Mouse (Mus musculus): ENCODE measurements at regions not wholly inside any gene's neighbourhood (a gene's known extent, or its start where the extent isn't known, plus 50 kb on each side); places are given as distances from the start of the nearest gene placed in this dataset.

DNA sequence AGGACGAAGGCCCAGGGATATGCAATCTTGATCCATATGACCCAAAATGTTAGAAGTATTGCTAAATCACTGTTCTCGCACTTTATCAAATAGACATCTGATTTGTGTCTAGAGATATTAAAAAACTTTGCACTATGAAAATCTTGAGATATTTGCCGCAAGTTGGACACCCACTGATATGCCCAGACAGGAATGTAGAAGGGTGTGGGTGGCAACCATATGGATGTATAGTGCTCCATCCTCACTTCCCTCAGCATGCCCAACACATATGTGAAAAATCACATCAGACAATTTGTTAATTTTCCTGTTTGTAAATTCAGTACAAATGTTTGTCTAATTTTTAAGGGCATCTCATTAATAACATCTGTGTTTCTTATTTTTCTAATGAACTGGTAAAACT is 874.1 kb upstream of the Sel1l start:
- no peaks in the 10 kb centered on the region for H3K4me1 ChIP-seq (replicated peaks; ENCODE audit: control insufficient read depth, insufficient read depth, low read length)
- H3K4me3 ChIP-seq (ENCODE audit: low read depth, low read length): no peak overlapping the region
- no peaks in the 10 kb centered on the region for H3K9me3 ChIP-seq (ENCODE audit: control insufficient read depth, low read length)
- no peak overlapping the region for H3K4me2 ChIP-seq (ENCODE audit: low read depth, low read length, severe bottlenecking)
- H3K27ac ChIP-seq (ENCODE audit: low read depth, low read length): no peak overlapping the region
- ATAC-seq (replicated peaks; ENCODE audit: low FRiP score): no peak
- H3K36me3 ChIP-seq (ENCODE audit: control insufficient read depth, insufficient read depth, low read length): no peaks in the 10 kb centered on the region
- WGBS: 91% methylated on average over 3 of the region's 3 CpGs
- no peak for DNase-seq (ENCODE audit: low spot score)
- no peaks in the 10 kb centered on the region for H3K27me3 ChIP-seq (ENCODE audit: control insufficient read depth, insufficient read depth, low read length)
- H3K9ac ChIP-seq (ENCODE audit: low read length): no peak overlapping the region

DNA sequence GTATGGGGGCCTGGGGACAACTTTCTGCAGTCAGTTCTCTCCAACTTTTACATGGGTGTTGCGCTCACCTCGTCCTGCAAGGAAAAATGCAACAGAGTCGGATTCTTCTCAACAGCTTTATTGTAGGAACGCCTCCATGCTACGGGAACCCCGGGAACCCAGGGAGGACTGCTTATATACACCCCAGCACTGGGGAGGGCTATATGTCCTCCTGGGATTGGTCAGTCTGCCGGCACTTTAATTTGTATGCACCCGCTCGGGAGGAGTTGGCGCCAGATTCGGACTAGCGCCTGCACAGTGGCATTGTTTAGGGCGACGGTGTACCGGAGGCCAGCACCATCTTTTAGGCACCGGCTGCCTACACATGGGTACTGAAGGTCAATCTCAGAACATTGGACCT is 864.5 kb upstream of the Sel1l start:
- Histone ChIP-seq H3K4me3 (ENCODE audit: low read depth, low read length) (no peak overlapping the region), H3K9me3 (ENCODE audit: control insufficient read depth, low read length) (no peaks in the 10 kb centered on the region), H3K9ac (ENCODE audit: low read length) (no peak overlapping the region), H3K36me3 (ENCODE audit: control insufficient read depth, insufficient read depth, low read length) (no peaks in the 10 kb centered on the region), H3K27me3 (ENCODE audit: control insufficient read depth, insufficient read depth, low read length) (no peaks in the 10 kb centered on the region), H3K27ac (ENCODE audit: low read depth, low read length) (no peak overlapping the region), H3K4me2 (ENCODE audit: low read depth, low read length, severe bottlenecking) (no peak overlapping the region), H3K4me1 (replicated peaks; ENCODE audit: control insufficient read depth, insufficient read depth, low read length) (no peaks in the 10 kb centered on the region)
- DNase-seq (ENCODE audit: low spot score) (no peak), ATAC-seq (replicated peaks; ENCODE audit: low FRiP score) (no peak)
- 92% methylated on average over 16 of the region's 16 CpGs for WGBS

DNA sequence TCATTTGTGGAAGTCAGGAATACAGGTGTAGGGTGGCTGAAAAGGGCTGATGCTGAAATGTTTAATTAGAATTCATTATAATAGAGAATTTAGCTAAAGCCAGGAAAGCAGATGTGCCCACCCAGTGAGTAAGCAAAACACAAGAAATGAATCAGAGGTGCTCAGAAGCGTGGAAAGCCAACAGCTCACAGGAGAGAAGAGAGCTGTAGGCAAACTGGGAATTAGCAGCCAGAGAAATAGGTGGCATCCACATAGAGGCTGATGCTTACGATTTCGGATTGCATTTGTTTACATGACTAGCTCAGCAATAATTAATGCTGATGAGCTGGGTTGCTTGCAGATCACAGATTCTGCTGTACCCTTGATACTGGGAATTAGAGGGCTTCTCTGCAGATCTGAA is 859.5 kb upstream of the Sel1l start:
- Histone ChIP-seq H3K36me3 (ENCODE audit: control insufficient read depth, insufficient read depth, low read length) (no peaks in the 10 kb centered on the region), H3K4me1 (replicated peaks; ENCODE audit: control insufficient read depth, insufficient read depth, low read length) (no peaks in the 10 kb centered on the region), H3K9ac (ENCODE audit: low read length) (no peak overlapping the region), H3K9me3 (ENCODE audit: control insufficient read depth, low read length) (no peaks in the 10 kb centered on the region), H3K27me3 (ENCODE audit: control insufficient read depth, insufficient read depth, low read length) (no peaks in the 10 kb centered on the region), H3K4me3 (ENCODE audit: low read depth, low read length) (no peak overlapping the region), H3K27ac (ENCODE audit: low read depth, low read length) (no peak overlapping the region), H3K4me2 (ENCODE audit: low read depth, low read length, severe bottlenecking) (no peak overlapping the region)
- DNase-seq (ENCODE audit: low spot score) (no peak), ATAC-seq (replicated peaks; ENCODE audit: low FRiP score) (no peak)
- WGBS: 55% methylated on average over 3 of the region's 3 CpGs

DNA sequence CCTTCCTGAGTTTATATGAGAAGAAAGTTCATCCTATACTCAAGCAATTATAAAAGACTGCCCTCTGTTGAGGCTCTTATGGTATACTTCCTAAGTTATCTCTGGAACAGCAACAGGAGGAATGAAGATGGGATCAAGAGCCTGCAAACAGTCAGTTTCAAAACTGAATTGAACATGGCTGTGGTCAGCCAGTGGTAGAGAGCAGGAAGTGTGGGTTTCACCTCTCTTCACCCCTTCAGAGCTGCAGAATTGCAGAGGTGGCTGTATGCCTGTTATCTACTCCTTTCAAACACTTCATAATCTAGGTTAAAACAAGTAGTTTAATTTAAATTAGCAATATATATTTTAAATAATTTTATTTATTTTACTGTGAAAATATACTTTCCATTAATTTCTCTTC is 854.8 kb upstream of the Sel1l start:
- H3K27me3 ChIP-seq (ENCODE audit: control insufficient read depth, insufficient read depth, low read length): no peaks in the 10 kb centered on the region
- no peak overlapping the region for H3K27ac ChIP-seq (ENCODE audit: low read depth, low read length)
- H3K4me2 ChIP-seq (ENCODE audit: low read depth, low read length, severe bottlenecking): no peak overlapping the region
- H3K4me3 ChIP-seq (ENCODE audit: low read depth, low read length): no peak overlapping the region
- H3K4me1 ChIP-seq (replicated peaks; ENCODE audit: control insufficient read depth, insufficient read depth, low read length): no peaks in the 10 kb centered on the region
- H3K9me3 ChIP-seq (ENCODE audit: control insufficient read depth, low read length): no peaks in the 10 kb centered on the region
- no peaks in the 10 kb centered on the region for H3K36me3 ChIP-seq (ENCODE audit: control insufficient read depth, insufficient read depth, low read length)
- no peak for DNase-seq (ENCODE audit: low spot score)
- no peak for ATAC-seq (replicated peaks; ENCODE audit: low FRiP score)
- no peak overlapping the region for H3K9ac ChIP-seq (ENCODE audit: low read length)

DNA sequence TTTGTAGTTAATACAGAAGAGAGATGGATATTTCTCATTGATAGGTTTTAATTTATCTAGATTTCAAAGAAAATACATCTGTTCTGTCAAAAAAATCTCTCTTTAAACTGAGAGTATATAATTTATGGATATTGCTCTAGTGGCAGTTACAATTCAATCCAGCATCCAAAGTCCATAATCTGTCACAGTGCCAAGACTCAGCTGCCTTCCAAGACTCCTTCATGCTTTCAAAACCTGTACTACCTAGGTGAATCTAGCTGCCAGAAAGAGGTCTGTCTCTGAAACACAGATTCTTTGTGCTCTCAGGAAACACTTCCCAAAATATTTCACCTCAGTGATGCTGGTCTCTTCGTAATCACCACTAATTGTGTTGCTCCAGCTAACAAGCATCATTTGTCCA is 844.0 kb upstream of the Sel1l start:
- DNase-seq (ENCODE audit: low spot score): no peak
- no peaks in the 10 kb centered on the region for H3K27me3 ChIP-seq (ENCODE audit: control insufficient read depth, insufficient read depth, low read length)
- H3K4me3 ChIP-seq (ENCODE audit: low read depth, low read length): no peak overlapping the region
- H3K4me1 ChIP-seq (replicated peaks; ENCODE audit: control insufficient read depth, insufficient read depth, low read length): no peaks in the 10 kb centered on the region
- H3K9me3 ChIP-seq (ENCODE audit: control insufficient read depth, low read length): no peaks in the 10 kb centered on the region
- H3K9ac ChIP-seq (ENCODE audit: low read length): no peak overlapping the region
- H3K27ac ChIP-seq (ENCODE audit: low read depth, low read length): no peak overlapping the region
- 88% methylated on average over 1 of the region's 1 CpGs for WGBS
- H3K36me3 ChIP-seq (ENCODE audit: control insufficient read depth, insufficient read depth, low read length): no peaks in the 10 kb centered on the region
- no peak overlapping the region for H3K4me2 ChIP-seq (ENCODE audit: low read depth, low read length, severe bottlenecking)
- ATAC-seq (replicated peaks; ENCODE audit: low FRiP score): no peak

DNA sequence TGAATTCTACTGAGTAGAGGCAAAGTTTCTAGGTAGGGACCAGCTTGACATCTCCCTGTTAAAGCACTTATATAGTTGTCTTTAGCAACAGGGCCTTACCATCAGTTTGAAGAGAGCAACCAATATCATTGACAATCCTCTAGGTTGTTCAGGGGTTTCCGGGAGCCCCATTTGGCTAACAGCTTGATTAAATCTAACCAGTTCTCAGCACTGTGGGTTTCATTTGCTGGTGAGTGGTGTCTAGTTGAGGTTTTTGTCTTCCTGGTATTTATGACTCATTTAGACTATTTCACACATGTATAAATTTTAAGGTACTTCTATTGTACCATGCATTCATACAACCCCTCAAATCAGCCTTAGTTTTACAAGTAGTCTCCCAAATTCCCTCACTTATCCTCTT is 823.4 kb upstream of the Sel1l start:
- no peaks in the 10 kb centered on the region for H3K4me1 ChIP-seq (replicated peaks; ENCODE audit: control insufficient read depth, insufficient read depth, low read length)
- 100% methylated on average over 1 of the region's 1 CpGs for WGBS
- H3K27me3 ChIP-seq (ENCODE audit: control insufficient read depth, insufficient read depth, low read length): no peaks in the 10 kb centered on the region
- no peak for DNase-seq (ENCODE audit: low spot score)
- no peak for ATAC-seq (replicated peaks; ENCODE audit: low FRiP score)
- no peak overlapping the region for H3K4me2 ChIP-seq (ENCODE audit: low read depth, low read length, severe bottlenecking)
- no peak overlapping the region for H3K9ac ChIP-seq (ENCODE audit: low read length)
- no peaks in the 10 kb centered on the region for H3K36me3 ChIP-seq (ENCODE audit: control insufficient read depth, insufficient read depth, low read length)
- H3K27ac ChIP-seq (ENCODE audit: low read depth, low read length): no peak overlapping the region
- H3K9me3 ChIP-seq (ENCODE audit: control insufficient read depth, low read length): no peaks in the 10 kb centered on the region
- no peak overlapping the region for H3K4me3 ChIP-seq (ENCODE audit: low read depth, low read length)

DNA sequence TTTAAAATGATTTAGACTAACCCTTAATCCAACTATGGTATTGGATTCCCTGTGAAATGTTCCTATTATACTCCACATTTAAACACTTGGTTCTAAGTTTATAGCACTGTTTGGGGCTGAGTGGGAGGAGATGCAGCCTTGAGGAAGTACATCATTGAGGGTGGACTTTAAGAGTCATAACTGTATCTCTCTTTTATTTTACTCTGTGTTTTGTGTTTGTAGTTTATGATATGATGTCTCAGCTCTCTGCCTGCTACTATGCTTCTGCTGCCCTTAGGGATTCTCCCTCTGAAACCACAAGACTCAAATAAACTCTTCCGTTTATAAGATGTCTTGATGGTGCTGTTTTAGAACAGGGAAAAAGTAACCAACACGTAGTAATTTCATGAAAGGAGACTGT is 797.7 kb upstream of the Sel1l start:
- DNase-seq (ENCODE audit: low spot score): no peak

DNA sequence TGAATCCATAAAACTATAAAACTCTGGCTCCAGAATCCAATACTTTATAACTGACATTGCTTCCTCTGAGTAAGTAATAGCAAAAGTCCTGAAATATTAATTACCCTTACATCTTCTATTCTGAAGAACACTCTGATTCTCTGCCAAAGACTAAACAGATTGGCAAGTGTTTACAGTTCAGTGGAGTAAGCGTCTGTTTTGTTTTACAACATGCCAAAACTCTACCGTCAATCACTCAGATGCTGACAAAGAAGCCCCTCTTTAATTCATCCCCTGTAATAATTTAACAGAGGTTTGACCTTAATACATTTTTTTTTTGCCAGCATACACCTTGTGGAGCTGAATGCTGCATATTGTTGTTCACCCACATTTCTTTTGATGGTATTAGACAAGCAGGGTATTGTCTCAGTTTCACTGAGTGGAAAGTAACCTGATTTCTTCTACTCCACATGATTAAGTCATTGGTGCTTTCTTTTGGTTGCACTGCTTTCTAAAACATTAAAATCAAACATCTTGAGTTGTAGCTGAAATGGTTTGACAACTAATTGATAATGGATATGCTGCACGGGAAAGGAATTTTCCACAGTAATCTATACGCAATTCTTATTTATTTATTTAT is 796.2 kb upstream of the Sel1l start:
- WGBS: 50% methylated on average over 4 of the region's 4 CpGs

More for the DNA sequence above, 797.7 kb upstream of the Sel1l start:
- Histone ChIP-seq H3K4me3 (ENCODE audit: low read depth, low read length) (no peak overlapping the region), H3K36me3 (ENCODE audit: control insufficient read depth, insufficient read depth, low read length) (no peaks in the 10 kb centered on the region), H3K4me2 (ENCODE audit: low read depth, low read length, severe bottlenecking) (no peak overlapping the region), H3K9me3 (ENCODE audit: control insufficient read depth, low read length) (no peaks in the 10 kb centered on the region), H3K4me1 (replicated peaks; ENCODE audit: control insufficient read depth, insufficient read depth, low read length) (no peaks in the 10 kb centered on the region), H3K27ac (ENCODE audit: low read depth, low read length) (no peak overlapping the region), H3K27me3 (ENCODE audit: control insufficient read depth, insufficient read depth, low read length) (no peaks in the 10 kb centered on the region), H3K9ac (ENCODE audit: low read length) (no peak overlapping the region)
- no peak for ATAC-seq (replicated peaks; ENCODE audit: low FRiP score)
- 82% methylated on average over 2 of the region's 2 CpGs for WGBS

DNA sequence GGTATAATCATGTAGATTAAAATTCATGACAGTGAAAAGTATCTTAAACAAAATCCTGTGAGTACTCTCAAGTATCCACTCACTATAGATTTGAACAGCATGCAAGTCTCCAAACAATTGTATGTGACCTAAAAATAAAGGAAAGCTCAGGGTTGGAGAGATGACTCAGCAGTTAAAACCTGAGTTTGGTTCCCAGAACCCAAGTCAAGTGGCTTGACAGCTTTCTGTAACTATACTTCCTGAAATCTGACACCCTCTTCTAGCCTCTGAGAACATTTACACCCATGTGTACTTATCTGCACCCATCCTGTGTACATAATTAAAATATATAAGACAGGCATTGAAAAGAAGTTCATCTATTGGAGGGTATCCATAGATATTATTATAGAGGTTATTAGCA is 770.2 kb upstream of the Sel1l start:
- Histone ChIP-seq H3K36me3 (ENCODE audit: control insufficient read depth, insufficient read depth, low read length) (no peaks in the 10 kb centered on the region), H3K4me1 (replicated peaks; ENCODE audit: control insufficient read depth, insufficient read depth, low read length) (no peaks in the 10 kb centered on the region)
- ATAC-seq (replicated peaks; ENCODE audit: low FRiP score): no peak

More for the DNA sequence above, 796.2 kb upstream of the Sel1l start:
- DNase-seq (ENCODE audit: low spot score): no peak
- H3K4me2 ChIP-seq (ENCODE audit: low read depth, low read length, severe bottlenecking): no peak overlapping the region
- no peak overlapping the region for H3K9ac ChIP-seq (ENCODE audit: low read length)
- no peaks in the 10 kb centered on the region for H3K27me3 ChIP-seq (ENCODE audit: control insufficient read depth, insufficient read depth, low read length)
- no peak overlapping the region for H3K27ac ChIP-seq (ENCODE audit: low read depth, low read length)
- no peaks in the 10 kb centered on the region for H3K9me3 ChIP-seq (ENCODE audit: control insufficient read depth, low read length)
- H3K4me3 ChIP-seq (ENCODE audit: low read depth, low read length): no peak overlapping the region
- H3K4me1 ChIP-seq (replicated peaks; ENCODE audit: control insufficient read depth, insufficient read depth, low read length): no peaks in the 10 kb centered on the region
- ATAC-seq (replicated peaks; ENCODE audit: low FRiP score): no peak; the same call in 1 of the 2 replicates
- H3K36me3 ChIP-seq (ENCODE audit: control insufficient read depth, insufficient read depth, low read length): no peaks in the 10 kb centered on the region

More for the DNA sequence above, 770.2 kb upstream of the Sel1l start:
- Histone ChIP-seq H3K4me2 (ENCODE audit: low read depth, low read length, severe bottlenecking) (no peak overlapping the region), H3K9ac (ENCODE audit: low read length) (no peak overlapping the region), H3K9me3 (ENCODE audit: control insufficient read depth, low read length) (no peaks in the 10 kb centered on the region), H3K27me3 (ENCODE audit: control insufficient read depth, insufficient read depth, low read length) (no peaks in the 10 kb centered on the region), H3K4me3 (ENCODE audit: low read depth, low read length) (no peak overlapping the region), H3K27ac (ENCODE audit: low read depth, low read length) (no peak overlapping the region)
- DNase-seq (ENCODE audit: low spot score): no peak
